Mouse (Mus musculus): ENCODE data around the gene Akap5. TPM values are rescaled to one million over a fixed set of nuclear protein-coding genes. Genes with fewer than 3 reads are reported as not detected.
A peak's percentile ranks its signal among the peaks of the same experiment; 100 is the strongest.

Akap5 gene
- total and polyA plus RNA-seq, 3 experiments, result 0.20 to 1.4 (median 1.3) TPM

DNA sequence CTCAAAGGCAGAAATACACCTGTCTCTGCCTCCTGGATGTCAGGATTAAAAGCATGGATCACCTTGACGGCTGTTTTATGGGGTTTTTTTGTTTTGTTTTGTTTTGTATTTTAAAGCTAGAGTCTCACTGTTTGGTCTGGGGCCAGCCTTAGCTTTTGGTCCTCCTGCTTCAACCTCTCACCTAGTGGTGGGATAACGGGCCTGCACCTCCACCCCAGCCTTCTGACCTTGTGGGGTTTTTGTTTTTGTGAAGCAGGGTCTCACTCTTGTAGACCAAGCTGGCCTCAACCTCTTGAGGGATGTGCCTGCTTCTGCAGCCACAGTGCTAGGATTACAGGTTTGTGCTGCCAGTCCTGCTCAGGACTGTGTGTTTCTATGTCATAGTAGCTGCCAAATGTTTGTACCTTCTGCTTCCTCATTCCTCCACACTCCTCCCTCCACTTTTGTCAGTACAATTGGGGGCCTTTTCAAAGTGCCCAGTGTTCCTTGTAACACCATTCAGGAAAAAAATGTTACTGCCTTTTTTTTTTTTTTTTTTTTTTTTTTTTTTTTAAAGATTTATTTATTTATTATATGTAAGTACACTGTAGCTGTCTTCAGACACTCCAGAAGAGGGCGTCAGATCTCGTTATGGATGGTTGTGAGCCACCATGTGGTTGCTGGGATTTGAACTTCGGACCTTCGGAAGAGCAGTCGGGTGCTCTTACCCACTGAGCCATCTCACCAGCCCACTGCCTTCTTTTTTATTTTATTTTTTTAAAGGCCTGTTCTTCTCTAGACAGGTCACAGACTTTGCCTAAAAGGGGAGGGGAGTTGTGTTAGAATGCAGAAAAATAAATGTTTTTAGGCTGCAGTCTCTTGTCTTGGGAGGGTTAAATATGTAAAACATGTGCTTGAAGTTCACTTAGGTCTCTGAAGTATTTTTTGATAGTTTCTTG, 48.5 kb downstream of the Akap5 start:
- H3K36me3 ChIP-seq (replicated peaks), result peaks cover 41% of the 10 kb centered on the region
- H3K4me3 ChIP-seq (ENCODE audit: low read depth, low read length), result peak overlapping the region; percentile 91; the same call in 1 of the 2 replicates
- H3K4me1 ChIP-seq (ENCODE audit: insufficient read depth, low read depth, low read length), result peaks cover 78% of the 10 kb centered on the region
- DNase-seq (ENCODE audit: low spot score) (no peak), ATAC-seq (ENCODE audit: extremely low read depth, insufficient number of reproducible peaks, low FRiP score, poor library complexity, severe bottlenecking) (no peak)
- H3K9me3 ChIP-seq (replicated peaks), result no peaks in the 10 kb centered on the region
- H3K27me3 ChIP-seq (ENCODE audit: insufficient read depth, low read length), result no peaks in the 10 kb centered on the region
- TF ChIP-seq TAL1 (conservative IDR thresholded peaks at IDR 0.05; ENCODE audit: low read depth, low read length), result no peak
- no peak for TF ChIP-seq GATA1 (IDR thresholded peaks at IDR 0.05; ENCODE audit: borderline replicate concordance, low read length)
- no peak for TF ChIP-seq POLR2AphosphoS5 (IDR thresholded peaks at IDR 0.05; ENCODE audit: insufficient replicate concordance, low read depth, low read length)
- peak; percentile 62 for TF ChIP-seq CTCF (IDR thresholded peaks at IDR 0.05; ENCODE audit: low read depth, low read length)
- TF ChIP-seq GATA2 (IDR thresholded peaks at IDR 0.05; ENCODE audit: borderline replicate concordance, low read depth, low read length), result no peak

DNA sequence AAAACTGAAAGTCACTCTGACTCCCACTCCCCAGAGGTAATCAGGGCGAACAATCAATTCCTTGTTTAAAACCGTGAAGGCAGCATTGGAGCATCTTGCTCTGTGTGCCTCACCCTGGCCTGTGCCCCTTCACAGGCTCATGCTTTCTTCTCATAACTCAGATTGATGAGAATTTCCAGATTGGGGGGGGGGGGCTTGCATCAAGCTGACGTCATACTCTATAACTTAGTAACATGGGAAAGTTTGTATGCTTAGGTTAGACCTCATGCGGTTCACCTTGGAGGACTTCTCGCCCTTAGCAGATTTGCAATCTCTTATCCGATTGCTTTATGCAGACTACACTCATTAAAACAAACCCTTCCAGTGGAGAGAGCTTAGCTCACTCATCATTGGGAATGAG, 49.3 kb downstream of the Akap5 start:
- Histone ChIP-seq H3K4me3 (ENCODE audit: low read depth, low read length) (no peak overlapping the region; the same call in 1 of the 2 replicates), H3K36me3 (replicated peaks) (peaks cover 44% of the 10 kb centered on the region), H3K9me3 (replicated peaks) (no peaks in the 10 kb centered on the region), H3K27me3 (ENCODE audit: insufficient read depth, low read length) (no peaks in the 10 kb centered on the region), H3K4me1 (ENCODE audit: insufficient read depth, low read depth, low read length) (peaks cover 78% of the 10 kb centered on the region)
- DNase-seq (ENCODE audit: low spot score) (no peak), ATAC-seq (ENCODE audit: extremely low read depth, insufficient number of reproducible peaks, low FRiP score, poor library complexity, severe bottlenecking) (no peak)
- TF ChIP-seq TAL1 (conservative IDR thresholded peaks at IDR 0.05; ENCODE audit: low read depth, low read length) (no peak), GATA1 (IDR thresholded peaks at IDR 0.05; ENCODE audit: borderline replicate concordance, low read length) (no peak), GATA2 (IDR thresholded peaks at IDR 0.05; ENCODE audit: borderline replicate concordance, low read depth, low read length) (no peak), CTCF (IDR thresholded peaks at IDR 0.05; ENCODE audit: low read depth, low read length) (no peak), POLR2AphosphoS5 (IDR thresholded peaks at IDR 0.05; ENCODE audit: insufficient replicate concordance, low read depth, low read length) (no peak)

DNA sequence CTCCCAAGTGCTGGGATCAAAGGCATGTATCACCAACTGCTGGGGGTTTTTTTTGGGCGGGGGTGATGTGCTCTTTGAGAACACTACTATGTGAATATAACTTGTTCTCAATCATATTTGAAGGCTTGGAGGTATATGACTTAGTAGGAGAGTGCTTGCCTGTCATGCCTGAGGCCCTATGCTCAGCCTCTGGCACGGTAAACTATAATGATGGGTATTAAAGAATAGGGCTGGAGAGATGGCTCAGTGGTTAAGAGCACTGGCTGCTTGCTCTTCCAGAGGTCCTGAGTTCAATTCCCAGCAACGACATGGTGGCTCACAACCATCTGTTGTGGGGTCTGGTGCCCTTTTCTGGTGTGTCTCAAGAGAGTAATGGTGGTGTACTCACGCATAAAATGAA, 50.2 kb downstream of the Akap5 start:
- Histone ChIP-seq H3K4me3 (ENCODE audit: low read depth, low read length) (no peak overlapping the region), H3K27me3 (ENCODE audit: insufficient read depth, low read length) (no peaks in the 10 kb centered on the region), H3K9me3 (replicated peaks) (no peaks in the 10 kb centered on the region), H3K4me1 (ENCODE audit: insufficient read depth, low read depth, low read length) (peaks cover 84% of the 10 kb centered on the region), H3K36me3 (replicated peaks) (peaks cover 51% of the 10 kb centered on the region)
- no peak for ATAC-seq (ENCODE audit: extremely low read depth, insufficient number of reproducible peaks, low FRiP score, poor library complexity, severe bottlenecking)
- DNase-seq (ENCODE audit: low spot score), result no peak
- TF ChIP-seq TAL1 (conservative IDR thresholded peaks at IDR 0.05; ENCODE audit: low read depth, low read length) (no peak), CTCF (IDR thresholded peaks at IDR 0.05; ENCODE audit: low read depth, low read length) (no peak), GATA1 (IDR thresholded peaks at IDR 0.05; ENCODE audit: borderline replicate concordance, low read length) (no peak), POLR2AphosphoS5 (IDR thresholded peaks at IDR 0.05; ENCODE audit: insufficient replicate concordance, low read depth, low read length) (no peak)

DNA sequence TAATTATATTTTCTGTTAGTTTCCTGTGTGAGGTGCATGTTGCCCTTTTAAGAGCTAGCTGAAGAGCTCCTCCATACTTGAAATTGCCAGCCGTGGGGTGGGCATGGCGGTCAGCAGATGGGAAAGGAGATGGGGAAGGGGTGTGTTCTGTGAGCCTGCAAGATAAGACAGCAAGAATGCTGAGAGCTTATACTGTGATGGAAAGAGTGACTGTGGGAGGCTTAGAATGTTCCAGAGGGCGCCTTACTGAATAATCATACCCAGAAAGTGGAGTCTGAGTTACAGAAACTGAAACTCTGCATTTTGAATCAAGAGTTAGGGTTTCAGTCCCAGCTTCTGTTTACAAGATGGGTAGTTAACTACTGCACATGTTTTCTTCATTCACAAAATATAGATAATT, 50.8 kb downstream of the Akap5 start:
- peak; percentile 63 for ATAC-seq (ENCODE audit: extremely low read depth, insufficient number of reproducible peaks, low FRiP score, poor library complexity, severe bottlenecking)
- Histone ChIP-seq H3K4me3 (ENCODE audit: low read depth, low read length) (no peak overlapping the region; the same call in 1 of the 2 replicates), H3K4me1 (ENCODE audit: insufficient read depth, low read depth, low read length) (peaks cover 87% of the 10 kb centered on the region), H3K36me3 (replicated peaks) (peaks cover 57% of the 10 kb centered on the region), H3K9me3 (replicated peaks) (no peaks in the 10 kb centered on the region), H3K27me3 (ENCODE audit: insufficient read depth, low read length) (no peaks in the 10 kb centered on the region)
- no peak for TF ChIP-seq POLR2AphosphoS5 (IDR thresholded peaks at IDR 0.05; ENCODE audit: insufficient replicate concordance, low read depth, low read length)
- TF ChIP-seq TAL1 (conservative IDR thresholded peaks at IDR 0.05; ENCODE audit: low read depth, low read length), result peak; percentile 86
- peak; percentile 48 for DNase-seq (ENCODE audit: low spot score)

DNA sequence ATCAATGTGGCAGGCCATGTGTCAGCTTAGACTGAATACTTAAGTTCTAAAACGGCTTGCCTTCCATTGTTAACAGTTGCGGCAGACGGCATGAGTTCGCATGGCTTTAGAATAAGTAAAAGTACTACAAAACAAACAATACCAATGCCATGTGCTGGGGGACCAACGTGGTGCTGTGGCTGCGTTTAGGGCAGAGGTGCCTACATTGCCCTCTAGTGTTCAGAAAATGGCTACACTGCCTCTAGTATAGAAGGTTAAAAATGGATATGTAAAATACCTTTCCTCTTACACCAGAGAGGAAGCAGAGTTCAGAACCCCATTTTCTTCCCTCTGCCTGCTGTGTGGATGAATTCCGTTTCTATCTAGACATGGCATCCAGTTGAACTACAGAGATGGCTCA, 52.0 kb downstream of the Akap5 start:
- ATAC-seq (ENCODE audit: extremely low read depth, insufficient number of reproducible peaks, low FRiP score, poor library complexity, severe bottlenecking), result 0 out of 2 replicates have a peak, but pooled peaks have one; percentile 29
- Histone ChIP-seq H3K36me3 (replicated peaks) (peaks cover 65% of the 10 kb centered on the region), H3K4me1 (ENCODE audit: insufficient read depth, low read depth, low read length) (peaks cover 89% of the 10 kb centered on the region), H3K9me3 (replicated peaks) (no peaks in the 10 kb centered on the region), H3K27me3 (ENCODE audit: insufficient read depth, low read length) (no peaks in the 10 kb centered on the region), H3K4me3 (ENCODE audit: low read depth, low read length) (no peak overlapping the region; the same call in 1 of the 2 replicates)
- peak; percentile 37 for DNase-seq (ENCODE audit: low spot score)
- TF ChIP-seq TAL1 (conservative IDR thresholded peaks at IDR 0.05; ENCODE audit: low read depth, low read length), result no peak
- peak; percentile 67; the same call in 1 of the 2 replicates for TF ChIP-seq CTCF (IDR thresholded peaks at IDR 0.05; ENCODE audit: low read depth, low read length)
- TF ChIP-seq GATA2 (IDR thresholded peaks at IDR 0.05; ENCODE audit: borderline replicate concordance, low read depth, low read length), result no peak
- TF ChIP-seq POLR2AphosphoS5 (IDR thresholded peaks at IDR 0.05; ENCODE audit: insufficient replicate concordance, low read depth, low read length), result no peak
- no peak for TF ChIP-seq GATA1 (IDR thresholded peaks at IDR 0.05; ENCODE audit: borderline replicate concordance, low read length)

DNA sequence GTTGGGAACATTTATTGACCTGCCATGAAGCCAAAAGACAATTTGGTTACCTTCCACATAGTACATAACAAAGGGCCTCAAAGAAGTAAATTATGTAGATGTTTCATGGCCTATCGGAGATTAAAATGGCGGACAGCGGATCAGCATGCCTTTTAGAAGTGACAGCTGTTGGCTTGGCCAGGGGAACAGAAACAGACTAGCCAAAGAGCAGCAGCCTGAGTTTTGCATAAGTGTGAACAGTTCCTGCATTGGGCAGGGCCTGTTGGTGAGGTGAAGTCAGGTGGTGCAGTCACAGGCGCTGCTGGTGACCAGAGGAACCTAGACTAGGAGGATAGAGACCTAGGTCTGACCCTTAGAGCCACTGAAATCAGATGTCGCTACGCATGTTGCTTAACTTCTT, 52.4 kb downstream of the Akap5 start:
- ATAC-seq (ENCODE audit: extremely low read depth, insufficient number of reproducible peaks, low FRiP score, poor library complexity, severe bottlenecking), result no peak
- no peaks in the 10 kb centered on the region for H3K9me3 ChIP-seq (replicated peaks)
- TF ChIP-seq GATA1 (IDR thresholded peaks at IDR 0.05; ENCODE audit: borderline replicate concordance, low read length) (no peak), GATA2 (IDR thresholded peaks at IDR 0.05; ENCODE audit: borderline replicate concordance, low read depth, low read length) (no peak), TAL1 (conservative IDR thresholded peaks at IDR 0.05; ENCODE audit: low read depth, low read length) (no peak), CTCF (IDR thresholded peaks at IDR 0.05; ENCODE audit: low read depth, low read length) (no peak), POLR2AphosphoS5 (IDR thresholded peaks at IDR 0.05; ENCODE audit: insufficient replicate concordance, low read depth, low read length) (no peak)
- DNase-seq (ENCODE audit: low spot score), result no peak
- H3K36me3 ChIP-seq (replicated peaks), result peaks cover 67% of the 10 kb centered on the region
- H3K27me3 ChIP-seq (ENCODE audit: insufficient read depth, low read length), result no peaks in the 10 kb centered on the region
- H3K4me3 ChIP-seq (ENCODE audit: low read depth, low read length), result no peak overlapping the region
- peaks cover 87% of the 10 kb centered on the region for H3K4me1 ChIP-seq (ENCODE audit: insufficient read depth, low read depth, low read length)
